Mouse (Mus musculus) left cerebral cortex, adult 8-10 months (tissue): ENCODE data around the gene Kctd17. TPM values are rescaled to one million over a fixed set of nuclear protein-coding genes. Genes with fewer than 3 reads are reported as not detected.

Experiments used
- DNase-seq, 2 experiments: peaks; one replicate each; pipeline ENCODE4 v3.0.0; 2022; ENCODE audit warnings: low spot score in 2 of 2
- total RNA-seq, 4 experiments: library from RNA; stranded (reverse); gene quantifications; 2 replicates each; pipeline ENCODE4 v1.2.4; 2022

Kctd17 gene
- total RNA-seq: 100 to 1,000 TPM; 299 to 358 (median 333) TPM

- DNase-seq: peak; percentile 67 to 81
These were observed at the start of gene Kctd17 for GRCm38 (mm10) chr15:78428391-78429138. TSS of gene Kctd17 (plus strand) at chr15:78428564.

- DNase-seq: no peak
These were observed 48.2 kb upstream of the Kctd17 start for GRCm38 (mm10) chr15:78380208-78380607.

- no peak for DNase-seq
These were observed 47.6 kb upstream of the Kctd17 start for GRCm38 (mm10) chr15:78380741-78381140.

- DNase-seq: no peak
These were observed 46.2 kb upstream of the Kctd17 start for GRCm38 (mm10) chr15:78382115-78382514.

- DNase-seq: peak; percentile 36 to 73
These were observed 44.7 kb upstream of the Kctd17 start for GRCm38 (mm10) chr15:78383450-78384219.

GRCm38 (mm10) chr15:78384220-78385116 lies 43.9 kb upstream of the Kctd17 start:
- DNase-seq: no peak

- DNase-seq: no peak
These were observed 42.8 kb upstream of the Kctd17 start for GRCm38 (mm10) chr15:78385564-78385963.

GRCm38 (mm10) chr15:78390855-78391254 lies 37.5 kb upstream of the Kctd17 start:
- no peak for DNase-seq

GRCm38 (mm10) chr15:78395478-78395962 lies 32.8 kb upstream of the Kctd17 start, which contains the start of gene Tex33:
TSS of gene Tex33 (minus strand) at chr15:78395912.
- DNase-seq: no peak

- DNase-seq: no peak
These were observed 27.0 kb upstream of the Kctd17 start for GRCm38 (mm10) chr15:78401345-78401744.

- DNase-seq: peak in 1 of 2 experiments; percentile 49
These were observed 26.4 kb upstream of the Kctd17 start for GRCm38 (mm10) chr15:78401921-78402320.

GRCm38 (mm10) chr15:78402423-78402822 lies 25.9 kb upstream of the Kctd17 start:
- DNase-seq: no peak

GRCm38 (mm10) chr15:78403301-78403741 lies 25.0 kb upstream of the Kctd17 start:
- DNase-seq: no peak

- no peak for DNase-seq
These were observed 24.5 kb upstream of the Kctd17 start for GRCm38 (mm10) chr15:78403896-78404295.

GRCm38 (mm10) chr15:78405098-78405497 lies 23.3 kb upstream of the Kctd17 start:
- no peak for DNase-seq

- DNase-seq: peak; percentile 65 to 94
These were observed 22.7 kb upstream of the Kctd17 start, which contains the start of gene Tst for GRCm38 (mm10) chr15:78405517-78406211. TSS of gene Tst (minus strand) at chr15:78405907.

GRCm38 (mm10) chr15:78406293-78406934 lies 21.9 kb upstream of the Kctd17 start, which contains the start of gene Mpst:
TSS of gene Mpst (plus strand) at chr15:78406416.
- DNase-seq: peak; percentile 80 to 92

- DNase-seq: no peak
These were observed 18.8 kb upstream of the Kctd17 start for GRCm38 (mm10) chr15:78409570-78410052.

- no peak for DNase-seq
These were observed 15.2 kb upstream of the Kctd17 start for GRCm38 (mm10) chr15:78413083-78413718.
